Mouse (Mus musculus) small intestine, adult 2 months (tissue): ENCODE data around the gene Thap3.

Experiments
- CTCF ChIP-seq: fragments of 200-500 bp; IDR thresholded peaks from 2 replicates; pipeline ENCODE4 v1.5.1; 2012; ENCODE audit warnings: low read depth, mild to moderate bottlenecking, control low read depth, inconsistent platforms, low read length, moderate library complexity, mixed read lengths; ENCODE audit not compliant: insufficient replicate concordance, insufficient read length; ENCODE audit errors: extremely low read depth
- POLR2A ChIP-seq: fragments of 200-500 bp; IDR thresholded peaks from 2 replicates; pipeline ENCODE4 v1.6.1; 2012; ENCODE audit warnings: low read depth, mild to moderate bottlenecking, control low read depth, inconsistent platforms, low read length, moderate library complexity

GRCm38 (mm10) chr4:151933505-151934214 is 55.1 kb downstream of the Thap3 start, which contains the start of gene Dnajc11:
- TF ChIP-seq CTCF: peak; percentile 94
- peak; percentile 31; the same call in 1 of the 2 replicates for TF ChIP-seq POLR2A
